Mouse (Mus musculus): ENCODE data around the gene Glis3.

DNA sequence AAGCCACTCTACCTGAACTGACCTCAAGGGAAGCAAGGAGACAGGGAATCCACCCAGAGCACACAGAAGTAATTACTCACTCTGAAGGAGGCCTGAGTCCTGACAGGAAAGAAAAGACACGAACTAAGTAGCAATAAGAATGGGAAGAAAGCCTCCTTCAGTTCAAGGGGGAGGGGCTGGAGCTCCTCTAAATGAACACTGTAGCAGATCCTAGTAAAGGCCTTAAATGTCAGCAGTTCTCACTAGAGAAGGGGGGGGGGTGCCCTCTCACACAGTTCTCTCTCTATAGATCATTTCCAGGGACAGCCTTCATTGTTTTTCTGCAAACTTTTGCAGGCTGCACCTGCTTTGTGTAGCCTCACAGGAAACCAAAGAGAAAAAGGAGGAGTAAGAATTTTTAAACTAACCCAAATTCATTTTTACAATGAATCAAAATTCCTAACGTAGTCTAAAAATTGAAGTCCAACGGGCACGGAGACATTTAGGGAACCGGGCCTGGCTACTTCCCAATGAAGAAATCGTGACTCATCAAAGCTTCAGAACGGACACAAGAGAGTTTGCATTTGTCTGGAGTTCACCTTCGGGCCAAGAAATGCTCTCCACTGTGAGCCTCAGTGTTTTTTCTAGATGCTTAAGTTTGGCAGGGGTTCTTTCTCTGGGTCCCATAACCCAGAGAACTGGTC lies 2.7 kb downstream of the Glis3 start:
- TF ChIP-seq CTCF (IDR thresholded peaks at IDR 0.05; ENCODE audit: low read depth, low read length): no peak
- no peak for TF ChIP-seq GATA1 (IDR thresholded peaks at IDR 0.05; ENCODE audit: borderline replicate concordance, low read length)
